Comparison of ENCODE assay signal across 13 mouse cellular contexts in the genomic region with DNA sequence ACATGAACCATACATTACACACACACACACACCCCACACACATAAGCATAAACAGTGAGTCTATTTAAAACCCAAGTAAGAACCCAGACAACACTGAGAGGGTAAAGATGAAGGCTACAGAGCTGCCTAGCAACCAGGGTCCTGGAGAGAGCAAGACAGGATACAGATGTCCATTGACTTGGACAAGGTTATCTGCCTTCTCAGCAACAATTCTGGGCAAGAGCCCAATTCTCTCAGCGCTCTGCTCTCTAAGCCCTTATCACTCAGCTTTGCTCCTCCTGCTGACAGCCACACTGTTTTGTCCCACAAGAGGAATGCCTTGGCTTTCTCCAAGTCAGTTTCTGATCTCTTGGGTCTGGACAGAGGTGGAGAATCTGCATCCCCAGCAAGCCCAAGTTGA. TPM values are rescaled to one million over a fixed set of nuclear protein-coding genes. Genes with fewer than 3 reads are reported as not detected.
DNase-seq lines count a peak whose midpoint lies in the region; ATAC-seq lines count a peak whose summit lies in the region.
"Had no signal": no experiment of that assay in that cellular context is flagged by ENCODE, and none has a peak within 500 bp of the region (broad histone marks: within the 10 kb centered on the region; RNA-seq: fewer than 3 reads in every experiment).

No protein-coding gene starts in this region.

- H3K4me2 ChIP-seq in kidney, embryonic 15.5 days, result no peak overlapping the region
- no peak overlapping the region for H3K4me2 ChIP-seq in heart, embryonic 14.5 days (ENCODE audit: low read length)
- no peak overlapping the region for H3K4me2 ChIP-seq in liver, embryonic 13.5 days

- H3K36me3 ChIP-seq in kidney, embryonic 15.5 days, result no peaks in the 10 kb centered on the region
- no peaks in the 10 kb centered on the region for H3K36me3 ChIP-seq in heart, embryonic 14.5 days (ENCODE audit: control insufficient read depth, insufficient read depth, low read length)
- H3K36me3 ChIP-seq in liver, embryonic 13.5 days, result no peaks in the 10 kb centered on the region

- 0 out of 2 replicates have a peak, but pooled peaks cover 3% of the 10 kb centered on the region for H3K27me3 ChIP-seq in kidney, embryonic 15.5 days
- H3K27me3 ChIP-seq in heart, embryonic 14.5 days (ENCODE audit: control insufficient read depth, insufficient read depth, low read length), result no peaks in the 10 kb centered on the region
- H3K27me3 ChIP-seq in liver, embryonic 13.5 days, result no peaks in the 10 kb centered on the region

- no peaks in the 10 kb centered on the region for H3K4me1 ChIP-seq in kidney, embryonic 15.5 days
- H3K4me1 ChIP-seq in heart, embryonic 14.5 days (ENCODE audit: control insufficient read depth in 2 of 2, insufficient read depth in 2 of 2, low read length in 2 of 2), result peaks cover 8 to 15% of the 10 kb centered on the region in 2 experiments
- no peaks in the 10 kb centered on the region for H3K4me1 ChIP-seq in liver, embryonic 13.5 days (replicated peaks)

- DNase-seq in kidney, adult 9 months, result peak; percentile 26
- DNase-seq in MEL-GATA-1-ER (ENCODE audit: extremely low read depth, low read depth), result peak; percentile 90
- DNase-seq in liver, embryonic 13.5 days, result no peak
- DNase-seq in urinary bladder, postnatal 25 days (ENCODE audit: low spot score), result no peak
- no peak for DNase-seq in cerebellum, postnatal 14 days
- no peak for DNase-seq in T-cell, adult 2 months (ENCODE audit: low spot score)
- DNase-seq: left cerebral cortex, postnatal 4 days; right cerebral cortex, adult 18-20 months; thymus, adult 2 months had no signal

- ATAC-seq in kidney, embryonic 15.5 days (replicated peaks; ENCODE audit: low FRiP score), result no peak; the same call in 1 of the 2 replicates
- ATAC-seq in heart, embryonic 14.5 days (ENCODE audit: insufficient number of reproducible peaks, insufficient read depth, low FRiP score, low read depth), result peak; percentile 90
- ATAC-seq in liver, embryonic 13.5 days (ENCODE audit: low read depth), result peak; percentile 58
- ATAC-seq: hindbrain, postnatal 0 days had no signal

- no peaks in the 10 kb centered on the region for H3K9me3 ChIP-seq in kidney, embryonic 15.5 days (replicated peaks)
- H3K9me3 ChIP-seq in heart, embryonic 14.5 days (ENCODE audit: control insufficient read depth, low read length), result no peaks in the 10 kb centered on the region
- H3K9me3 ChIP-seq in liver, embryonic 13.5 days (replicated peaks), result no peaks in the 10 kb centered on the region

- no peak overlapping the region for H3K27ac ChIP-seq in kidney, embryonic 15.5 days
- H3K27ac ChIP-seq in heart, embryonic 14.5 days (replicated peaks in 1 of 2; ENCODE audit: control insufficient read depth in 1 of 2, insufficient read depth in 1 of 2, low read depth in 2 of 2, low read length in 2 of 2), result peak overlapping the region; percentile 6 to 81; a peak in 2 of 4 replicates
- no peak overlapping the region for H3K27ac ChIP-seq in liver, embryonic 13.5 days
- H3K27ac ChIP-seq: hindbrain, postnatal 0 days had no signal

- H3K9ac ChIP-seq in kidney, embryonic 15.5 days, result no peak overlapping the region
- no peak overlapping the region for H3K9ac ChIP-seq in heart, embryonic 14.5 days (ENCODE audit: low read length)
- H3K9ac ChIP-seq in liver, embryonic 13.5 days, result no peak overlapping the region

- no peak overlapping the region for H3K4me3 ChIP-seq in kidney, embryonic 15.5 days (replicated peaks)
- no peak overlapping the region for H3K4me3 ChIP-seq in heart, embryonic 14.5 days (ENCODE audit: control insufficient read depth in 1 of 2, insufficient read depth in 1 of 2, low read depth in 1 of 2, low read length in 2 of 2)
- H3K4me3 ChIP-seq in liver, embryonic 13.5 days (replicated peaks), result no peak overlapping the region

- 63% methylated on average over 1 of the region's 1 CpGs for WGBS in kidney, embryonic 15.5 days
- WGBS in heart, embryonic 14.5 days, result 7% methylated on average over 1 of the region's 1 CpGs
- WGBS in liver, embryonic 13.5 days (ENCODE audit: insufficient replicate concordance), result 29% methylated on average over 1 of the region's 1 CpGs

RNA-seq across cellular contexts. Expression of a gene that starts 9.7 kb away (rescaled TPM):
- polyA plus RNA-seq in kidney, embryonic 15.5 days (2015; fragmentation: Nextera tagmentation; extraction: Ambion mirVana), result 68.9 and 74.8 TPM in 2 replicates
- 48.3 and 49.5 TPM in 2 replicates for polyA plus RNA-seq in heart, embryonic 14.5 days (2014; fragmentation: Nextera tagmentation; extraction: Ambion mirVana)
- 48.8 and 54.4 TPM in 2 replicates for polyA plus RNA-seq in liver, embryonic 13.5 days (2015; fragmentation: Nextera tagmentation; extraction: Ambion mirVana)

RNA-seq across cellular contexts. Expression of a gene that starts 27.8 kb away (rescaled TPM):
- polyA plus RNA-seq in kidney, embryonic 15.5 days (2015; fragmentation: Nextera tagmentation; extraction: Ambion mirVana), result 1.6 and 2.0 TPM in 2 replicates
- 0.61 and 0.71 TPM in 2 replicates for polyA plus RNA-seq in heart, embryonic 14.5 days (2014; fragmentation: Nextera tagmentation; extraction: Ambion mirVana)
- 0.54 TPM in 2 replicates for polyA plus RNA-seq in liver, embryonic 13.5 days (2015; fragmentation: Nextera tagmentation; extraction: Ambion mirVana)
- polyA plus RNA-seq: frontal cortex, adult 2 months; thymus, adult 2 months had no signal

RNA-seq across cellular contexts. Expression of a gene that starts 37.0 kb away (rescaled TPM):
- 0.15 and 0.29 TPM in 2 replicates for polyA plus RNA-seq in kidney, embryonic 15.5 days (2015; fragmentation: Nextera tagmentation; extraction: Ambion mirVana)
- polyA plus RNA-seq in heart, embryonic 14.5 days (2014; fragmentation: Nextera tagmentation; extraction: Ambion mirVana), result 0.27 and 0.30 TPM in 2 replicates
- 0.61 and 0.78 TPM in 2 replicates for polyA plus RNA-seq in liver, embryonic 13.5 days (2015; fragmentation: Nextera tagmentation; extraction: Ambion mirVana)

RNA-seq across cellular contexts. Expression of a gene that starts 41.7 kb away (rescaled TPM):
- not detected in 2 replicates for polyA plus RNA-seq in kidney, embryonic 15.5 days (2015; fragmentation: Nextera tagmentation; extraction: Ambion mirVana)
- polyA plus RNA-seq in heart, embryonic 14.5 days (2014; fragmentation: Nextera tagmentation; extraction: Ambion mirVana), result 0.31 TPM in 1 of 2 replicates, not detected in the other
- polyA plus RNA-seq in liver, embryonic 13.5 days (2015; fragmentation: Nextera tagmentation; extraction: Ambion mirVana), result 0.28 TPM in 1 of 2 replicates, not detected in the other

Comparison
In these comparisons a context has a peak if more than half of its experiments do, and no peak if none do; other contexts are left out.
1. DNase-seq: peak in kidney, adult 9 months (single experiment) and MEL-GATA-1-ER (single experiment); none in liver, embryonic 13.5 days (single experiment), urinary bladder, postnatal 25 days (single experiment), cerebellum, postnatal 14 days (0 of 2) and T-cell, adult 2 months (single experiment).
2. H3K27ac ChIP-seq: peak in heart, embryonic 14.5 days (2 of 2); none in kidney, embryonic 15.5 days (single experiment) and liver, embryonic 13.5 days (single experiment).